Mouse (Mus musculus) large intestine, adult 2 months (tissue): ENCODE measurements around the gene Tex33. TPM values are rescaled to one million over a fixed set of nuclear protein-coding genes. Genes with fewer than 3 reads are reported as not detected.

Experiments
- DNase-seq: peaks from one replicate; pipeline ENCODE4 v3.0.0-alpha.2; 2012; ENCODE audit warnings: low read depth, low spot score
- WGBS: fragments of 180-500 bp; shearing (Covaris S2); methylation state at CpG from one replicate; pipeline ENCODE4 v1.1.7; 2018; 5-methylcytosine and 5-hydroxymethylcytosine counted together
- polyA plus RNA-seq: library from polyadenylated mRNA; depleted of rRNA; stranded (reverse); fragments of >200 nt; gene quantifications from 2 replicates; pipeline ENCODE4 v1.2.3, GENCODE M21; 2012

Gene Tex33
- polyA plus RNA-seq, 1 experiment = not detected

DNA sequence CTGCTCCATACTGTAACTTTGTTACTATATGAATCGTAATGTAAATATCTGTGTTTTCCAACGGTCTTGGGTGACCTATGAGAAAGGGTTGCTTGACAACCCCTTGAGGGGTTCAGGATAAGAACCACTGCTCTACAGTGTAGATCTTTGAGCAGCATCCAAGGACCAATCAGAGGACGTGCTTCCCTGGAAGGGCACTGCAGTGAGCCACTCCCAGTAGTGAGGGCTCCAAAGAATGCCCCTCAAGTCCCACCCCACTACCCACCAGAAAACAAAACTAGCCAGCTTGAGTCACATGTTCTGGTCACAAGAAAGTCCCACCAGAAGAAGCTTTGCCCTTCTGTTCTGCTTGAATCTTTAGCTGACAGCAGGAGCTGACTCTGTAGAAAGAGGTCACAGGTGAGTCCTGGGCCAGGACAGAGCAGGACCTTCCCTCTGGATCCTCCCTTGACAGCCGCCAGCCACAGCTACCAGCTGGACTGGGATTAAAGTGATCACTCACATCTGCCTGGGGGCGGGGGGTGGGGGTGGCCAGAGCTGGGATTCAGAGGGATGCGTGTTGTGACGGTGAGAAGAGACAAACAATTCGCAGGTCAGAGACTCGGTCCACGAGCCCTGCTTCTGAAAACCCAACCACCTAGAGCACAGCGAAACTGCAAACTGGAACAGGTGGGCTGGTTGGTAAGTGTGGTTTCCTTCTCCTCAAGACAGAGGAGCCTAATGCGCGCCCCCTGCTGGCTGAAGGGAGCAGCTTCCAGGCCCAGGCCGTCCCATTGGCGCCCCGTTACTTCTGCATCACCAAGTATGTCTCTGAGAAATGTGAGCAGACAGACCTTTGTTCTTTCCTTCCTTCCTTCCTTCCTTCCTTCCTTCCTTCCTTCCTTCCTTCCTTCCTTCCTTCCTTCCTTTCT is 26.6 kb upstream of the Tex33 start:
- 14% methylated on average over 16 of the region's 16 CpGs for WGBS

DNA sequence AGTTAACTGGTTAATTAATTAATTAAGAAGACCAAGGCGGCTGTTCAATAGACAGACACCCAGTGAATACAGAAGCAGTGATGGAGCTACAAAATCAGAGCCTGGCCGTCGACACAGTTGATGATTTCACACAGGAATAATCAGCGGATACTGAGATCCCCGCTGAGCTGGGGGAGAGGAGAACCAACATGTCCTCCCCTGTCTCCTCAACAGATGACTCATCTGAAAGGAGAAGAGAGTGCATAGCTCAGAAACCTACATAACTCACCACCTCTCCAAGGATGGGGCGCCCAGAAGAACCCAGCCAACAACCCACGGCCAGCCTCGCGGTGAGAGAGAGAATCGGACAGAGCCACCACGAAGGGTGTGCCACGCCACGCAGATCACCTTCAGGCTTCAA is 24.7 kb upstream of the Tex33 start:
- 81% methylated on average over 13 of the region's 13 CpGs for WGBS
- DNase-seq = no peak

More for the DNA sequence above, 26.6 kb upstream of the Tex33 start:
- DNase-seq = no peak

DNA sequence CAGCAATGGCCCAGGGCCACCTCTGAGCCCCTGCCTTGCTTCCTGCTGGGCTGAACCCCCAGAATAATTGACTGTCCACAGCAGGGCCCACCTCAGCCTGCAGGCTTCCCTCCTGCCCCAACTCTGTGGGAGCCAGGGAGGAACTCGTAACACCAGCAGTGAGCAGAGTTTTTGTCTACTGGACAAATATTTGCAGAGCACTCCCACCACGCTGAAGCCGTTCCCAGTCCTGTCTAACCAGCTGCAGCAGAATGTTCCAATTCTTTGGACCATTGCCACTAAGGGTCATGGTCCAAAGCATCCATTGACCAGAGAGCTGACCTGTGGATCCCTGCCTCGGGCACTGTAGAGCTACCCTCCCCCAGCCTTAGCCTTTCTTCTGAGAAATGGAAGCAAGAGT is 21.2 kb upstream of the Tex33 start:
- 1% methylated on average over 4 of the region's 4 CpGs for WGBS
- DNase-seq = no peak

DNA sequence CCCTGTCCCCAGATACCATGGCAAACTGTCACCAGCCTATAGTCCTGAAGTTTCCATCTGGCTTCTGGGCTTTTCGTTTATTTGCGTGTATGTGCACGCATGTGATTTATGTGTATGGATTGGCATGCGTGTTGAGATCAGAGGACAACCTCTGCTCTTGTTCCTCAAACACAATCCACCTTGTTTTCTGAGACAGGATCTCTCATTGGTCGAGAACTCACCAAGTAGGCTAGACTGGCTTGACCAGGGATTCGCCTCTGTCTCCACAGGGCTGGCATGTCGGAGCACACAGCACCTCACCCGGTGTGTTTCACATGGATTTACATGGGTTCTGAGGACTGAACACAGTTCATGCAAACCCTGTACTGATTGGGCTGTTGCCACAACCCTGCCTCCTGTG is 18.4 kb upstream of the Tex33 start:
- no peak for DNase-seq
- 93% methylated on average over 8 of the region's 8 CpGs for WGBS

DNA sequence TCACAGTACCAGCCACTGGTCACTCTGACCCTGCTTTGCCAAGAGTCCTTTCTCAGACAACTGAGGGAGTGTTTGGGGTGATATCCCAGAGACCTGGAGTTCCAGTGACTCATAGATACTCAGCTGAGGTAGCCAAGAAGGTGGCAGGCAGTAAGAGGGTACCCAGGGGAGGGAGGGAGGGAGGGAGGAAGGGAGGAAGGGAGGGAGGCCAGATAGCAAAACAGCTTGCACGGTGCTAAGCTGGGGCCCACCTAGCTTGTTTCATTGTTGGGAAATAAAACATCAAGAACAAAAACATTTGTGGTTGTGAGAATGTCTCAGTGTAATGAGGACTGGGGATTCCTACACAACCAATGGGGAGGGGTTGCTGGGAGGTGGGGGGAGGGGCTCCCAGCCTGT is 18.0 kb upstream of the Tex33 start:
- DNase-seq = no peak
- 78% methylated on average over 1 of the region's 1 CpGs for WGBS

DNA sequence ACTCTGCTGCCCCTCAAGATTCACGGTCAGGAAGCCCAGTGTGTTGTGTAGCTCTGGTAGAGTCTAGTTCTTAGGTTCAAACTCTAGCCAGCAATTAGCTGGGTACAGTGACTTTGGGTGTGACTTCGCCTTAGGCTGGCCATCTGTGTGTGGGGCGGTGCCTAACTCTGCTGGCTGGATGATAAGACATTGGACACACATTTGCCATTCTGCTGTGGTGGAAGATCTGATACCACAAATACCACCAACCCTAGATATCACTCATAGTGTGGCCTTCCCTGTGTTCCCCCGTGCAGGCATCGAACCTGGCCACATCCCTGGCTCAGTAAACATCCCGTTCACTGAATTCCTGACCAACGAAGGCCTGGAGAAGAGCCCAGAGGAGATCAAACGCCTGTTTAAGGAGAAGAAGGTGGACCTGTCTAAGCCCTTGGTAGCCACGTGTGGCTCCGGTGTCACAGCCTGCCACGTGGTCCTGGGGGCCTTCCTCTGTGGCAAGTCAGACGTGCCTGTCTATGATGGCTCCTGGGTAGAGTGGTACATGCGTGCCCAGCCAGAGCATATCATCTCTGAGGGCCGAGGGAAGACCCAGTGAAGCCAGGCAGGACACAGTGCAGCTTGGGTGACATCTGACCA is 17.5 kb upstream of the Tex33 start:
- WGBS = 56% methylated on average over 14 of the region's 14 CpGs
- DNase-seq = no peak

DNA sequence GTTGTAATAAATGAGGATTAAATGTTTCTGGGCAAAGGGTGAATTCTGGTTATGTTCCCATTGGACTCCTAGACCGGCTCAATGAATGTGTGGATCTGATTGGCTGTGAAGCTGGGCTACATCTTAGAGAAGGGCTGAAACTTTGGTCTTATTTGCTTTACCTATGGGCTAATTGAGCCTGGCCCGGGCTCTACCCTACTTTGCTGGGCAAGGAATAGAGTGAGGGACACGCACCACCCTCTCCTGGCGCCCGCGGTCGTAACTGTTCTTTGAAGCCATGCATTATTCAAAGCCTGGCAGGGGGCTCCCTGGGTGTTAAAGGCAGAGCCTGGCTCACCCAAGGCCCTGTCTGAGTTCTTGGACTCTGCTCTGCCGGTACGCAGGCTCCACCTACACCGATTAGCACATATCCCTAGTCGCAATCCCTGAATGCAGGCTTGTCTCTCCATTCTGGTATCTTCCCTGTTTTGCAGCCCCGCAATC is 13.9 kb upstream of the Tex33 start:
- 32% methylated on average over 12 of the region's 12 CpGs for WGBS
- DNase-seq = no peak

DNA sequence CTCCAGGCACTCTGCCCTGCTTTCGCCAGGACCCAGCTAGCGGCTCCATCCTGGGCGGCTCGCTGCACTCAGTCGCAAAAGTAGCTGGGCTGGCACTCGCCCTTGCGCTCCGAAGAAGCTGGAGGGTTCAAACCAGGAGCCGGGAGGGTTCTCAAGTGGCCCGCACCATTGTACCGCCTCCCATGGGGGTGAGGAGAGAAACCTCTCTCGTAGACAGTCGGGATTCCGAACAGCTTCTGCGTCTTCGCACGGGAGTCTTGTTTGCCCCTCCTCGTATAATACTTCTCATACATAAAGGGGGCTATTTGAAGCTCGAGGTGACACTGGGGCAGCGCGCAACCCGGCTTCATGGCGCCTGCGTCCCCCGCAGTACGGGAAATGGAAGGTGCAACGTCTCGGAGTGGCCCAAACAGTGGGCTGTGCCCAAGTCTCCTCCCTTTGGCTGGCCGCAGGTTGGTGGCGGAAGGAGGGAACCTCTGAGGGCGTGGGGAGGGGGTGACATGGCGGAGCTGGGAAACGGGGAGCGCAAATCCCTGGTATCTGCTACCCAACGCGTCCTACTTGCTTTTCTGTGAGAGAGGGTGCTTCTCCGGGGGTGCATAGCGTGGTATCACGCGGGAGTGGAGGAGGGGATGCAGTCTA is 10.7 kb upstream of the Tex33 start, which contains the start of gene Mpst:
TSS of gene Mpst (plus strand) at position 124 of the 642 bp plus-strand sequence.
- WGBS = under 1% methylated on average over 40 of the region's 40 CpGs
- DNase-seq = no peak

DNA sequence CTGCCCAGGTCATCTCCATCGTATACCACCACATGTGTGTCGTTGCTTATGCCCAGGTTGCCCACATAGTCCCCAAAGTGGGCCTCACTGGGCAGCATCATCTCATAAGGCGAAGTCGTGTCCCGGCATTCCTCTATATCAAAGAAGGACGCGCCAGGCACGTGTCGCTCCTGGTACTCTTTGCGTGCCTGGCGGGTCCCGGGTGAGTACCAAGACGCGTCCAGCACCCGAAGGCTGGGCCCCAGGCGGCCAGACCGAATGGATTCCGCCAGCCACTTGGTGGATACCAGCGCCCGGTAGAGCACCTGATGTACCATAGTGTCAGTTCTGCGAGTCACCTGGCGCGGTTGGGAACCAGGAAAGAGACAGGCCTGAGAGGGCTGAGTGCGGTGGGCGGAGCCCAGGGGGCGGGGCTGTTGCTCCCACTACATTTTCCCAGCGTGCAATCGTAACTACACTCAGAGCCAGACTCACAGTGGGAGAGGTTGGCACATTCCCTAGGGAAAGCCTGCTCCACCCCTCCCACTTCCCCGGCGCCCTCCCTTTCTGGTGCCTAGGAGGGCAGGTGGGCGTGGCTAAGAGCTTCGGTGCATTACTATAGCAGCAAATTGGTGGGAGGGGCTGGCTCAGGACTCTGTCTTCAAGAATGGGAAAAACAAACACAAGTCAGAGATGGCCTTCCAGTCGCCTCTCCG is 10.0 kb upstream of the Tex33 start, which contains the start of gene Tst:
TSS of gene Tst (minus strand) at position 391 of the 695 bp plus-strand sequence.
- DNase-seq = peak; percentile 96
- WGBS = 1% methylated on average over 34 of the region's 34 CpGs

DNA sequence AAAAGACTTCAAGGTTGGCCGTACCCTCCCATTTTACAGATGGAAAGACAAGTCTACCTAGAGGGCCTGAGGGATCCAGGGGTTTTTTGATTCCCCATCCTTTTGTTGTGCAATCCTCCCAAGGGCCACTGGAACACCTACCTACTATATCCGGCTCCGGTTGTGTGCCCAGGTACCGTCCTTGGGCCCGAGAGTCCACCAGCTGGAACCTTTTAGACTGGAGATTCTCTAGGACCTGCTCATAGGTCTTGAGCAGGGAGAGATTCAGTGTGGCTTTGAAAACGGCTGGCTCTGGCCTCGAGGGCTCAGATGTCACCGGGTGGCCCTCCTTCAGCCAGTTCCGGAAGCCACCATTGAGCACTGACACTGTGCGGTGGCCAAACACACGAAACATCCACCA is 9.4 kb upstream of the Tex33 start:
- DNase-seq = no peak
- 36% methylated on average over 11 of the region's 11 CpGs for WGBS

DNA sequence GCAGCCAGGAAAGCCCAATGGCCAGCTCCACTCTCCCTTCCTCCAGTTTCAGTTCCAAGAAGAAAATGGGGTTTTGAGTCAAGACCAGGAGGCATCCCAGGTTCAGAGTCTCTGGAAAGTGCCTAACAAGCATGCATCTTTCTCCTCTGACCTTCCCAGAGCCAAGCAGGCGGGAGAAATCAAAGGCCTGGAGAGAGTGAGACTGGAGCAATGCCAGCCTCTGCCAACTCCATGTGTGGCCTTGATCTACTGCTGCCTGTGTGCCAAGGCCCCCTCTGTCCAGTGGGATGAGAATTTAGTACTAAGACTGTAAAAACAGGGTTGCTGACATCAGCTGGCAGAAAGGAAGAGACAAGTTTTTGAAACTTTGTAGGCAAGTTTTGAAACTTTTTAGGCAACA is 8.2 kb upstream of the Tex33 start:
- no peak for DNase-seq
- WGBS = 12% methylated on average over 1 of the region's 1 CpGs

DNA sequence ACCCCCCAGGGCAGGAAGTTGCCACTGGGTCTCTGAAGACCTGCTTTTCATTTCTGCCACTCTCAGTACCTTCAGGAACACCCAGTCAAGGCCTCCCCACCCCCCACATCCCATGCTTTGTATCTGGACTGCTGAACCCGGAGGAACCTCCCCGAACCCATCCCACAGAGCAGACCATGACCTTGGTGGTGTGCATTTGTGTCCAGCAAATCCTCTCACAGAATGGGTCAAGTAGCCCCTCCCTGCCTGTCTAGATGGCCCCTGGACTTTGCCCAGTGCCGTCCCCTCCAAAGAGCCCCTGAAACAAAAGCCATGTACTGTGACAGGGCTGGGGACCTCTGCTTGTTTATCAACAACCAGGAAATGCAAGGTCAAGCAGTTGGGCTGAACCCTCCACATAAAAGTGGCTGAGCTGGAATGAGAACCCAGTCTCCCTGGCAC is 7.6 kb upstream of the Tex33 start:
- DNase-seq = no peak
- WGBS = 25% methylated on average over 3 of the region's 3 CpGs

DNA sequence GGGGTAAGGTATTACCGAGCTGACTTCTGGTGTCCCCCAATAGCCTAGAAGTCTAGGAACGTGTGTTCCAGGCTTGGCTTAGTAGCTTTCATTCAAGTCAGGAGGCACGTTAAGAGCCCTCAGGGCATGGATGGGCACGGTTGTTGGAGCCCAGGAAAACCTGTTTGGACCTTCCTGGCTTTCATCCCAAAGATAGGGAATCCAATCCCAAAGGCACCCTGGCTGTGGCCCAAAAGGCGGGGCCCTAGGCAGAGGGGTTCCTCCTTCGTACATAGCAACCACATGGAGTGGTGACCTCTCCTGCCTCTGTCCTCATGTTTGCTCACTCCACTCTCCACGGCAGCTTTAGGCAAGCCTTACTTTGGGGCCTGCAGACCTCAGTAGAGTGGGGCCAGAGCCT is 6.7 kb upstream of the Tex33 start:
- no peak for DNase-seq
- 31% methylated on average over 7 of the region's 7 CpGs for WGBS

DNA sequence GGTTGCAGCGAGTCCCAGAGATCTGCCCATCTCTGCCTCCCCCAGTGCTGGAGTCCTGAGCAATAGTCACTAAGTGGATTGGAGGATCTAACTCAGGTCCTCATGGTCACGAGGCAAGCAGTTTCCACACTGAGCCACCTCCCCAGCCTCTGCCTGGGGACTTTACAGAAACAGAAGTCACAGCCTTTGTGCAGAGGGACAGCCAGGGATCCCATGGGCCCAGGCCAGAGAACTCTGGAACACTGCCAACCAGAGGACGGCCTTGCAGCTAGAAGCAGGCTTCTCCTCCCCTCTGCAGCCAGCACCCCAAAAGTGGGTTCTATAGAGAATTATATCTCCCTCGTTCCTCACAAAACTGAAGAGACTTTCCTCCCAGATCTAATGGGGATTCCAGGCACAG is 6.2 kb upstream of the Tex33 start:
- no peak for DNase-seq
- WGBS = 28% methylated on average over 4 of the region's 4 CpGs

DNA sequence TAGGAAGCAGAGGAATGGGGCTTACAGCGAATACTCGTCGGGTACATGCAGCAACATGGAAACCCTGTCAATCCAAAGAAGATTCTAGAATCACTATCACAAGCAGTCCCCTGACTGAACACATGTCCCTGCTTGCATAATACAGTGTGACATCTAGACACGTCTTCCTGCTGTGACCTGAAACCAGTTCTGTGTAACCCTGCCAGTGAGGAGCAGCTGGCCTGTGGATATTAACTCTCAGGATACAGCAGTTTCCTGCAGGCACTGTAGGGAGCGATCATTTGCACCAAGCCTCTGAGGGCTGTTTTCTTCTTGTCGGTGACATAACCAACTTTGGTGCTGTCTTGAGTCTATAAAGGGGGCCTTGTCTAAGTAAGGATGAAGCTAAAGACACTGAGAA is 5.6 kb upstream of the Tex33 start:
- no peak for DNase-seq

DNA sequence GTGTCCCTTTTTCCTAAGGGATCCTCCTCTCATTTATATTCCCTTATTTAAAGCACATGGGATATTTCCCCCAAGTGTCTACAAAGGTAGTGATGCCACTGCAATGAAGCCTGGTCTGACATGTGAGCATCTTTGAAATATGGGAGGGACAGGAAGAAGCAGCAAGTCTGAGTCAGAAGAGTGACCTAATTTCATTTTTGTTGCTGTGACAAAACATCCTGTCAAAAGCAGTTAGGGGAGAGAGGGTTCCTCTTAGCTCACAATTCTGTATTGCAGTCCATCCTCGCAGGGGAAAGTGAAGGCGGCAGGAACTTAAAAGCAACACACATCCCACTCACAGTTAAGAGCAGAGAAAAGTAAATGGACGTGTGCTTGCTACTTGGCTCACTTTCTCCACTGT is 4.9 kb downstream of the Tex33 start:
- no peak for DNase-seq
- WGBS = 77% methylated on average over 3 of the region's 3 CpGs

More for the DNA sequence above, 5.6 kb upstream of the Tex33 start:
- 66% methylated on average over 6 of the region's 6 CpGs for WGBS

DNA sequence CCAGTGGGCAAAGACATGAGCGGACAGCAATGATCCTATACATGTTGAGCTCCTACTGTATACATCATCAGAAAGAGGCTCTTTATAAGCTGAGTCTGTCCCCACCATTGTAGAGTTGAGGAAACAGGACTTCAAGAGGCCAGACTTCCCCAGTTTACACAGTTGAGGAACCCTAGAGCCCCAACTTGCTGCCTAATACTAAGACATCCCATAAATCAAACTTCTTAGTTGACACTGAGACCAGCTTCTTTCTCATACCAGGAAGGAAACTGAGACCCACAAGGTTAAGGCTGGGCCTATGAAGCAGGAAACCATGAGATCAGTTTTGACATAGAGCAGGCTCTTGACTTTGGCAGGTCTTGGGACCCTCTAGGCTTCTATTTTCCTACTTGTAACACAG is 10.1 kb downstream of the Tex33 start:
- WGBS = 97% methylated on average over 1 of the region's 1 CpGs
- no peak for DNase-seq

DNA sequence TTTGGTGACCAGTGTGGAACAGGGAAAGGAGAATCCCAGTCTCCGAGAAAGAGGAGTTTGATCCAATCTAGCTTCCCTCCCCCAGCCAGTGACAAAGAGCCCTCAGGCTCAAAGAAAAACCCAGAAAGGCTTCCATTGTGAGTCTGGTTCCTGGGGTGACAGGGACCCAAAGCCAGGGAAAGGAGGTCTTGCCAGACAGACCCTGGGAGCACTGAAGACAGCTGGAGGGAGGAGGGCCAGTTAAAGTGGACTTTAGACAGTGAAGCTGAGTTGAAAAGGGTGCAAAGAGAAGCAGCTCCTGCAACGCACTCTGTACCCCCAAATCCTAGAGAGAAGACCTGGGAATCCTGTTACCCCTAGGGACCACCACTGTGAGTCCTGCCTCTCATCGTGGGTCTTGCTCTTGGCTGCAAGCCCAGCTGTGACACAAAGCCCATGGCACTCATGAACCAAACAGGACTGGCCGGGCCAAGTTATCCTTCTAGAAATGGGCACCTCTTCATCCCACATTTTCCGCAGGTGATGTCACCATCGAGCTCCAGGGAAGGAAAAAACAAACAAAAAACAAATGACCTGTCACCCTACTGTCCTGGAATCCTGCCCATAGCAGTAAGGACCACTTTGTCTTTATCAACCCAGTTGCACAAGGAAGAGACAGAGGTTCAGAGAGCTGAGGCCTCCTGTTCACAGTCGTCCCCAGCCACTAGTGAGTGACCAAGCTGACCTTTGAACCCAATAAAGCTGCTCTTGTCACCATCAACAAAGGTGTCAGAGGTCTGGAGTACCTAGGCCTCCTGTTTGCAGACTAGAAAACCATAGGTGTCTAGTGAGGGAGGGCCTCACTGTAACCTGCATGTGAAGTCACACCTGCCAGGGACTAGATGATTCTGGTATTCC is 11.2 kb downstream of the Tex33 start:
- WGBS = 39% methylated on average over 7 of the region's 7 CpGs
- no peak for DNase-seq
